Mouse (Mus musculus): ENCODE results near the gene Ifrd2.

DNA sequence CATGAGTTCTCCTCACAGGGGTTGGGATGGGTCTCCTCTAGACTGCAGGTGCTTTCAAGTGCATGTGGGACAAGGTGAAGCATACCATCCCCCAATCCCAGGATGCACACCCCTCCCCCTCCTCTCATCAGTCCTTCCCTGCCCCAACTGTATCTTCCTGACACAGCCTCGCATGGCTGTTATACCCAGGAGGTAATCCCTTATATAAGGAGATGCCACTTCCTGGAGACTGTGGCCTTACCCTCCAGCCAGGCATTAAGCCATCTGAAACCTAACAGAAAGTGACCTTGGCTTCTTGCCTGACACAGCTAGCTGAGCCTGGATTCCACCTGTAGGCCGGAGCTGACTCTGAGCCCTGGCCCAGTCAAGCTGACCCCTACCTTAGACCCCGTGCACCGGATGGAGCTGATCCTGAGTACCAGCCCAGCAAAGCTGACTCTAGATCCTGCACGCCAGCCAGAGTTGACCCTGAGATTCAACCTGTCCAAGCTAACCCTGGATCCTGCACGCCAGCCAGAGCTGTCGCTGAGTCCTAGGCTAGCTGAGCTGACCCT is 4.9 kb upstream of the Ifrd2 start:
- TF ChIP-seq CTCF (IDR thresholded peaks at IDR 0.05 in 2 of 3, conservative IDR thresholded peaks at IDR 0.05 in 1 of 3; ENCODE audit: control insufficient read depth in 1 of 3, insufficient read depth in 1 of 3, low read depth in 2 of 3, low read length in 3 of 3, poor library complexity in 1 of 3, severe bottlenecking in 1 of 3) (no peak), NELFE (IDR thresholded peaks at IDR 0.05; ENCODE audit: low read depth, low read length) (no peak), TCF12 (IDR thresholded peaks at IDR 0.05; ENCODE audit: low read depth, low read length) (no peak), SIN3A (IDR thresholded peaks at IDR 0.05; ENCODE audit: low read length) (no peak), ETS1 (IDR thresholded peaks at IDR 0.05; ENCODE audit: low read depth, low read length) (no peak), POLR2AphosphoS5 (IDR thresholded peaks at IDR 0.05; ENCODE audit: borderline replicate concordance, low read depth, low read length) (no peak), MXI1 (IDR thresholded peaks at IDR 0.05; ENCODE audit: low read depth, low read length) (no peak), MAZ (IDR thresholded peaks at IDR 0.05; ENCODE audit: low read depth, low read length) (no peak), POLR2A (IDR thresholded peaks at IDR 0.05; ENCODE audit: control insufficient read depth in 1 of 2, insufficient read depth in 1 of 2, low read depth in 1 of 2, low read length in 2 of 2, poor library complexity in 1 of 2) (no peak), MAX (IDR thresholded peaks at IDR 0.05; ENCODE audit: low read length) (no peak), JUND (IDR thresholded peaks at IDR 0.05; ENCODE audit: low read depth, low read length) (no peak), TAL1 (IDR thresholded peaks at IDR 0.05; ENCODE audit: low read length) (no peak), ELF1 (IDR thresholded peaks at IDR 0.05; ENCODE audit: low read depth, low read length) (no peak)

Data from MEL (cell line).